Mouse (Mus musculus): ENCODE measurements around the gene Ndufb3. TPM values are rescaled to one million over a fixed set of nuclear protein-coding genes. Genes with fewer than 3 reads are reported as not detected.

The Ndufb3 gene
- 187 and 202 TPM in 2 replicates for polyA plus RNA-seq (2015; fragmentation: Nextera tagmentation; extraction: Ambion mirVana)

GRCm38 (mm10) chr1:58586171-58586997, at the start of gene Ndufb3, which contains the start of gene Fam126b:
Ndufb3 (plus strand) TSS chr1:58586384.
Fam126b (minus strand) TSS chr1:58586323.

Other genes with a start within 250 kb of the Ndufb3 start
- 186 and 228 TPM in 2 replicates for gene Bzw1, start 193.5 kb upstream of the Ndufb3 start, polyA plus RNA-seq (2015; fragmentation: Nextera tagmentation; extraction: Ambion mirVana)
- gene Clk1, start 162.3 kb upstream of the Ndufb3 start, polyA plus RNA-seq (2015; fragmentation: Nextera tagmentation; extraction: Ambion mirVana): 82.2 and 99.9 TPM in 2 replicates
- 18.8 and 20.7 TPM in 2 replicates for gene Nif3l1, start 141.2 kb upstream of the Ndufb3 start, polyA plus RNA-seq (2015; fragmentation: Nextera tagmentation; extraction: Ambion mirVana)
- gene Ppil3, start 140.9 kb upstream of the Ndufb3 start, polyA plus RNA-seq (2015; fragmentation: Nextera tagmentation; extraction: Ambion mirVana): 32.4 and 32.9 TPM in 2 replicates
- gene Orc2, start 81.3 kb upstream of the Ndufb3 start, polyA plus RNA-seq (2015; fragmentation: Nextera tagmentation; extraction: Ambion mirVana): 12.7 and 15.7 TPM in 2 replicates
- gene Fam126b, start 61 bp upstream of the Ndufb3 start, polyA plus RNA-seq (2015; fragmentation: Nextera tagmentation; extraction: Ambion mirVana): 5.3 and 5.5 TPM in 2 replicates
- 0.13 and 0.45 TPM in 2 replicates for gene Als2cr12, start 109.6 kb downstream of the Ndufb3 start, polyA plus RNA-seq (2015; fragmentation: Nextera tagmentation; extraction: Ambion mirVana)
- 32.5 and 34.3 TPM in 2 replicates for gene Cflar, start 125.1 kb downstream of the Ndufb3 start, polyA plus RNA-seq (2015; fragmentation: Nextera tagmentation; extraction: Ambion mirVana)
- 25.9 and 28.4 TPM in 2 replicates for gene Casp8, start 209.0 kb downstream of the Ndufb3 start, polyA plus RNA-seq (2015; fragmentation: Nextera tagmentation; extraction: Ambion mirVana)

All from urinary bladder, postnatal 0 days (tissue).